Mouse (Mus musculus) bone marrow, adult 2 months (tissue): ENCODE data around the gene Rdh5.

Experiments
- CTCF ChIP-seq: fragments of 200-500 bp; IDR thresholded peaks from 2 replicates; pipeline ENCODE4 v1.5.1; 2011; ENCODE audit warnings: low read length, control low read depth; ENCODE audit not compliant: control insufficient read depth, insufficient read depth
- POLR2A ChIP-seq: fragments of 200-500 bp; IDR thresholded peaks from 2 replicates; pipeline ENCODE4 v1.6.1; 2011; ENCODE audit warnings: low read depth, mild to moderate bottlenecking, control low read depth, low read length, borderline replicate concordance; ENCODE audit not compliant: control insufficient read depth

DNA sequence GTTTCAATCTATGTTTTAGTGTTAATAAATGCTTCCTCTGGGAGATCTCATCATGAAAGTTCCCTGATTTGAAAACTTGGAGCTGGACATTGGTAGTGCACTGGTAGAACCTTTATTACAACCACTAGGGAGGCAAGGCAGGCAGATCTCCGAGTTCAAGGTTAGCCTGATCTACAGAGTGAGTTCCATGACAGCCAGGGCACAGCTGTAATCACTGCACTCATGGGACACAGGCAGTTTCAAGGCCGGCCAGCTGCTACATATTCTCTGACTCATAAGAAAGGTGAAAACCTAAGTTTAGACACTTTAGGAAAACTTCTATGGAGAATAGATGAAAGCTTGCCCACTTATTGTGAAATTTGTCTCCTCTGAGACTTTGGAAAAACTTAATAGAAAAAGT is 43.9 kb downstream of the Rdh5 start:
- no peak for TF ChIP-seq CTCF
- no peak for TF ChIP-seq POLR2A
